Mouse (Mus musculus) heart, postnatal 4 days (tissue): ENCODE results near the gene Vapa. TPM values are rescaled to one million over a fixed set of nuclear protein-coding genes. Genes with fewer than 3 reads are reported as not detected.
A peak's percentile ranks its signal among the peaks of the same experiment; 100 is the strongest.

Experiments
- DNase-seq: peaks from one replicate; pipeline ENCODE4 v3.0.0; 2021
- total RNA-seq, 2 experiments: library from RNA; stranded (reverse); gene quantifications; 2 replicates each; pipeline ENCODE4 v1.2.3; 2021

Vapa gene
- total RNA-seq, 2 experiments from 2014 or later: 109 to 111 TPM

- DNase-seq: no peak
Measured at GRCm38 (mm10) chr17:65623130-65623529, 9.8 kb upstream of the Vapa start.

GRCm38 (mm10) chr17:65618431-65618830 lies 5.1 kb upstream of the Vapa start:
- no peak for DNase-seq

- DNase-seq: no peak
Measured at GRCm38 (mm10) chr17:65615678-65616077, 2.3 kb upstream of the Vapa start.

- DNase-seq: no peak
Measured at GRCm38 (mm10) chr17:65614431-65614830, 1.1 kb upstream of the Vapa start.

DNA sequence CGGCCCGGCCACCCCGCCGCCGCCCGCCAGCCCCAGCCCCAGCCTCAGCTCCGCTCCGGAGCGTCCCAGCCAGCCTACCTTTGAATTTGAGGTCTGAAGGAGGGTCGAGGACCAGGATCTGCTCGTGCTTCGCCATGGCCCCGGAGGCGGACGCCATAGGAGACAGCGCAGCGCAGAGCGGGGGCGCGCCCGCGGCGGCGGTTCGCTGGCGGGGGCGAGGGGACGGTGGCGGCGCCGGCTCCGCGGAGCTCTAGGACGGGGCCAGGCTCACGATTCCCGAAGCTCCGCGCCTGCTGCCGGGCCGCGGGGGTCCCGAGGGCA lies 253 bp downstream of the Vapa start:
- no peak for DNase-seq

- peak; percentile 59 for DNase-seq
Measured at GRCm38 (mm10) chr17:65612391-65613141, 789 bp downstream of the Vapa start.

- no peak for DNase-seq
Measured at GRCm38 (mm10) chr17:65611721-65612120, 1.6 kb downstream of the Vapa start.

DNA sequence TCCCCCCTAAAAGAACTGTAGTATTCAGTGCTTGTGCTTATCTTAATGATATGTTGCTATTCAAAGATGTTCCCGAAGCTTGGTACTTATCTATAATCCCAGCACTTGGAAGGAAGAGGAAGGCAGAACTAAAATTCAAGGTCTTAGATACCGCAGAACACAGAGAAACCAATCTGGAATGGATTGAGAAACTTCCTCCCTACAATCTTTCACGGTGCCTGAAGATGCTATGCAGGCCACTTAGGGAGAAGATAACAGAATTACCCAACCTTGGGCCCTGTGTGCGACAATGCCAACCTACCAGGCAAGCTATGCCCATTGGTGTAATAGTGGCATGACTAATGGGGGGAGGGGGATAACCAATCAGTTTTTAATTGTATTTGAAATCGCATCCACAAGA lies 4.6 kb downstream of the Vapa start:
- no peak for DNase-seq

DNA sequence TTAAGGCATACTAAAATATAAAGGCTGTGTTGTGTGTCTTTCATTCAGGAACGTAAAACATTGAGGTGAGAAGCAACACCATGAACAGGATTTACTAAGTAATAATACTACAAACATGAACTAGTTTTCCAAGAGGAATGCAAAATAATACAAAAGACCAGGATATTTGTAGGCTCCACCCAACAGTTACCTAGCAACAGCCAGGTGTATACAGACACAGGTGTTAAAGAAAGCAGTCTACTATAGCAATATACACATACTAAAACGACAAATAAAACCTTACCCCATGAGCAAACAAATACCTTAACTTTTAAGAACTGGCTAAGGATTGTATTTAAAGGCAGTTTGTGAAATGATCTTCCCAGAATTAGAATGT lies 5.1 kb downstream of the Vapa start:
- DNase-seq: no peak

DNA sequence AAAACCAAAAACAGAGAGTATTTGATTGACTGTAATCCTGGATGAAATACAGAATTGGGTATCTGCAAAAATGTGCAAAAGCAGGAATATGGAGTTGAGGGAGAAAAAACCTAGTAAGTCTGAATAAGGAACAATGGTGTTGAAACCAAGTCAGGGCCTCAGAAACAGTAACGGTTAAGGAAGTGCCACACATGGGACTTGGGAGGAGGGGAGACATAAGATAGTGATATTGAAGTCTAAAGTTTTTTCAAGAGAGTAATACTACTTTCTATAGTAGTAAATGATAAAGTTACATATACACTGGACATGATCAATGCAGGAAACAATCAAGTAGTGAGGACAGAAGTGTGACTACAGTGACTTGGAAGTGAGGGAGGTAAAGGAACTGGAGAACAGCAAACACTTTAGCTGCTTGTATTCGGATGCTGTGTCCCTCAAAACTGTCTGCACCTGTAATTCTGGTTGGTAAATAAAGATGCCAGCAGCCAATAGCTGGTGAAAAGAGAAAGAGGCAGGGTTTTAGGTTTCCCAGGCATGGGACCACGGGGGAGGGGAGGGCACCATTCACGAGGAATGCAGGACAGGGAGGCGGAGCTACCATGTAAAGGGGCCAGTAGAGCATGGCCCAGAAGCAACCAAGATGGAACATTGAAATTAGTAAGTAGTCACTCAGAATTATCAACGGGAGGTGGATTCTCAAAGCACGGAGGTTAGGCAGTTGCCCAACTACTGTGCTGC lies 5.6 kb downstream of the Vapa start:
- DNase-seq: no peak

GRCm38 (mm10) chr17:65606014-65606413 lies 7.3 kb downstream of the Vapa start:
- no peak for DNase-seq

DNA sequence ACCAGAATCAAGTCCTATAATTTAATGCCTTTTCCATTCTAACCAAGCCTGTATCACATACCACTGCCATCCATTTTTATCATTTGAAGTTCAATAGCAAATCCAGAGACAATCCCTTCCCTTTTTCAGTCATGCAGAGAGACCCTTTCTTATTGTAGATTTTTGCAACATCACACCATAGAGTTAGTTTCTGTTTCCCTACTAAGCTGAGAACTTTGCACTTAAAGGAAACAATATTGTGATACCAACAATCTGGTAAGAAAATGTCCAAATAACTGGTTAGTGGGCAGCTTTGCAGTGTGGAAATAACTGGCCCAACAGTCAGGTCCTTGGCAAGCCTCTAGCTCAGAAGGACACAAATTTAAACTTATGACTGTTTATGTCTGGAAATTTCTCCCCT lies 8.5 kb downstream of the Vapa start:
- no peak for DNase-seq

DNA sequence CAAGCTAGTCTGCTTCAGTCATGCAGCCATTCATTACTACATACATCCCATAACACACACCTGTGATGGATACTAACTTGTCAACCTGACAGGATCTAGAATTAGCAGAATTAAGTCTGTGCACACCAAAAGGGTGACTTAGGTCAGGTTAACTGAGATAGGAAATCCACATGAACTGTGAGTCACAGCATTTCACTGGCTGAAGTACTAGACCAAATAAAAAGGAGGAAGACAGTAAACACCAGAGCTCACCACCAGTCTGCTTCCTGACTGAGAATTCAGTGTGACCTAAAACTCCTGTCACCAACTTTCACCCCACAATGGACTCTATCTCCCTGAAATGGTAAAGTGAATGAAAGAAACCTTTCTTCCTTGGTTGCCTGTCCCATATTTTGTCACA lies 9.0 kb downstream of the Vapa start:
- no peak for DNase-seq

DNA sequence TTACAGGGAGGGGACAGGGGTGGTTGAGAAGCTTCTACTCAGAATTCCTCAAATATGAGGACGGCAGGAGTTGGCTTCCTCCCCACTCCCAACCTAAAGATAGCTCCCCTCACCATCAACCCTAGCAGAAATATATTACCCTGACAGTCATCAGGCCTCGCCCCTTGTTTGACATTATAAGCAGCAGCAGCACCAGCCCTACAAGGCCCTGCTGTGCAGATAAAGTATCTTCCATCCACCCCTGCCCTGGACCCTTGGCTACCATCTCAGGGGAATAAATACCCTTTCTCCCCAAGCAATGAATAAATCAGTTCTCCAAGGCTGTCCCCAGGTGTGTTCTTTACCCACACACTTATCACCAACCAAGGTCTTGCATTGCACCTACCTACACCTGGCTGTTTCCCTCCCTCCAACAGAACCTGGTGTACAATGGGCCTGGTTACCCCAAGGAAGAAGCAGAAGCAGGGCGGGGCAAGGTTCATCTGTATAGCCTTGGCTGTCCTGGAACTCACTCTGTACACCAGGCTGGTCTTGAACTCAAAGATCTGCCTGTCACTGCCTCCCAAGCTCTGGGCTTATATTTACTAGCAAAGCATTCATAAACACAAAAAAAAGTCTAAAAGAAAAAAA lies 15.4 kb downstream of the Vapa start:
- DNase-seq: no peak

GRCm38 (mm10) chr17:65594687-65595086 lies 18.7 kb downstream of the Vapa start:
- no peak for DNase-seq

- DNase-seq: no peak
Measured at GRCm38 (mm10) chr17:65586892-65587291, 26.5 kb downstream of the Vapa start.

DNA sequence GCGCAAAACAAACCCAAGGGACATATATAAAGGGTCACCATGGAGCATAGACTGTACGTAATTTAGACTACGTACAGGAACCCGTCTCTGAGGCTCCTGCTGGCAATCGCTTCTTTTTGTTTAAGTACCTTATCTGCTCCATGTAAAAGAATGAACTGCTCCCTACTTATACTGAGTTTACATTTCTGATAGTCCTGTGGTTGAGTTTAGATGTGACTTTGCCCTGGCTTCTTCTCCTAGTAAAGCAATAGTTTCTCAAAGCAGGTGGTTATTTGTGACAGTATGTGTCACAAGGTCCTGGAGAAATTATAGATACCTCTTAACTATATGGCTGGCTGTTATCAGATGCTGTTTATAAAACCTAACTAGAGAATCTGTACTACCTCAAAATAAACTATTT lies 31.9 kb downstream of the Vapa start:
- DNase-seq: no peak

- no peak for DNase-seq
Measured at GRCm38 (mm10) chr17:65579766-65580165, 33.6 kb downstream of the Vapa start.

DNA sequence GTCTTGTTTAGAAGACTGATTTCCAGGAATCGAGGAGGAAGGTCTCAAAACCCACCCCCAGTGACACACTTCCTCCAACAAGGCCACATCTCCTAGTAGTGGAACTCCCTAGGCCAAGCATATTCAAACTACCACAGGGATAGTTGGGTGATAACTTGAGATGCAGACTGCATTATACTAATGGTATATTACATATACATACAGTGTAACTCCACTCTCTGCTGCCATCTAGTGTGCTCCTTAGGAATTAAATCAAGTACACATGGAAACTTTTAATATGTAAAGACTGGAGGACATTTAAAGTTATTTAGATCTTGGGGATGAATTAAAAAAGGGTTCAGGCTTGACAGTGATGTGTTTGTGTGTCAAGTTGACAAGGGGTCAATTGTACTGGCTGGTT lies 38.0 kb downstream of the Vapa start:
- DNase-seq: no peak

- DNase-seq: no peak
Measured at GRCm38 (mm10) chr17:65574850-65575249, 38.5 kb downstream of the Vapa start.

- DNase-seq: peak; percentile 38
Measured at GRCm38 (mm10) chr17:65571866-65572265, 41.5 kb downstream of the Vapa start.

GRCm38 (mm10) chr17:65571466-65571865 lies 41.9 kb downstream of the Vapa start:
- no peak for DNase-seq

DNA sequence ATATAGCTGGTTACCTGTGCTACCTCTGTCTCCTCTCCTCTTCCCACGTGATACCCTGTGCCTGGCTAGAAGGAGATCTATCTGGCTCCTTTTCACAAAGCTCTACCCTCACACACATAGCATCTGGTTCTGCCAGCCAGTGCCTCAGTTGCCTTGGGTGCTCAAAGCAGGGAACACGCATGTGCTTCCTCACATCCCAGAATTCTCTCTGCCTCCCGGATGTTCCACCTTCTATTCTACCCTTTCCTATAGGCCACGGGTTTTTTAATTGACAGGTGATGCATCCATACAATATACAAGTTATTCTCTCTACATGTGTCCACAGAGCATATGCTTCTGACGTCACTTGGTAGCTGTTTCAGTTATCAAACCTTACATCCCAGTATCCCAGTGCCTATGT lies 49.2 kb downstream of the Vapa start:
- no peak for DNase-seq

- DNase-seq: no peak
Measured at GRCm38 (mm10) chr17:65563345-65563744, 50.0 kb downstream of the Vapa start.
